Mouse (Mus musculus) myocyte (in vitro differentiated cells): ENCODE data around the gene Klhl21. TPM values are rescaled to one million over a fixed set of nuclear protein-coding genes. Genes with fewer than 3 reads are reported as not detected.

Experiments used
- H3K27me3 ChIP-seq: one replicate; pipeline ENCODE4 v1.6.1; 2011; ENCODE audit not compliant: control insufficient read depth, insufficient read depth, insufficient read length
- H3K36me3 ChIP-seq: one replicate; pipeline ENCODE4 v1.6.1; 2011; ENCODE audit not compliant: control insufficient read depth, insufficient read depth
- H3K4me2 ChIP-seq: one replicate; pipeline ENCODE4 v1.6.1; 2011; ENCODE audit warnings: low read depth, control low read depth
- H3K4me3 ChIP-seq: one replicate; pipeline ENCODE4 v1.5.1; 2011; ENCODE audit warnings: mild to moderate bottlenecking, control low read depth, moderate library complexity
- H3K79me2 ChIP-seq: one replicate; pipeline ENCODE4 v1.6.1; 2011; ENCODE audit not compliant: control insufficient read depth, insufficient read depth
- H3ac ChIP-seq: one replicate; pipeline ENCODE4 v1.6.1; 2011; ENCODE audit not compliant: control insufficient read depth, insufficient read length
- CEBPB ChIP-seq: IDR thresholded peaks from 2 replicates; pipeline ENCODE4 v1.6.1; 2011; ENCODE audit warnings: mild to moderate bottlenecking, moderate library complexity; ENCODE audit not compliant: poor library complexity, insufficient read depth, severe bottlenecking
- E2F4 ChIP-seq: IDR thresholded peaks from one replicate; pipeline ENCODE4 v1.6.1; 2011; ENCODE audit warnings: mild to moderate bottlenecking, control low read depth, moderate library complexity; ENCODE audit not compliant: insufficient read depth
- MAX ChIP-seq: IDR thresholded peaks from one replicate; pipeline ENCODE4 v1.6.1; 2011; ENCODE audit warnings: low read depth, mild to moderate bottlenecking, control low read depth
- MYOD1 ChIP-seq, 3 experiments: IDR thresholded peaks; one replicate each; pipeline ENCODE4 v1.6.1; 2011; ENCODE audit warnings: control low read depth in 2 of 3, low read depth in 2 of 3, mild to moderate bottlenecking in 2 of 3, moderate library complexity in 1 of 3; ENCODE audit not compliant: insufficient read length in 2 of 3, control insufficient read depth in 1 of 3
- MYOG ChIP-seq, 3 experiments: IDR thresholded peaks; one replicate each; pipeline ENCODE4 v1.6.1; 2011; ENCODE audit warnings: control low read depth in 2 of 3, low read depth in 2 of 3, mild to moderate bottlenecking in 2 of 3; ENCODE audit not compliant: insufficient read length in 2 of 3, control insufficient read depth in 1 of 3, insufficient read depth in 1 of 3
- POLR2A ChIP-seq: IDR thresholded peaks from one replicate; pipeline ENCODE4 v1.6.1; 2011; ENCODE audit warnings: low read depth, mild to moderate bottlenecking, control low read depth, moderate library complexity; ENCODE audit not compliant: insufficient read length
- POLR2AphosphoS2 ChIP-seq: IDR thresholded peaks from one replicate; pipeline ENCODE4 v1.6.1; 2011; ENCODE audit warnings: low read depth, control low read depth; ENCODE audit not compliant: insufficient read length
- REST ChIP-seq: IDR thresholded peaks from one replicate; pipeline ENCODE4 v1.6.1; 2011; ENCODE audit warnings: mild to moderate bottlenecking, control low read depth, moderate library complexity; ENCODE audit not compliant: insufficient read depth, insufficient read length
- SRF ChIP-seq: IDR thresholded peaks from one replicate; pipeline ENCODE4 v1.6.1; 2011; ENCODE audit warnings: low read depth; ENCODE audit not compliant: control insufficient read depth, insufficient read length
- TCF12 ChIP-seq: IDR thresholded peaks from one replicate; pipeline ENCODE4 v1.6.1; 2011; ENCODE audit warnings: mild to moderate bottlenecking, control low read depth; ENCODE audit not compliant: poor library complexity, insufficient read depth, severe bottlenecking
- TCF3 ChIP-seq: IDR thresholded peaks from one replicate; pipeline ENCODE4 v1.6.1; 2011; ENCODE audit warnings: low read depth, control low read depth; ENCODE audit not compliant: insufficient read length
- USF1 ChIP-seq: IDR thresholded peaks from one replicate; pipeline ENCODE4 v1.6.1; 2011; ENCODE audit warnings: low read depth, mild to moderate bottlenecking, control low read depth, moderate library complexity
- polyA plus RNA-seq: library from polyadenylated mRNA; unstranded; fragments of >200 nt; fragmentation: generic; extraction: Trizol; gene quantifications from one replicate; pipeline ENCODE4 v1.2.1, GENCODE M21; 2012; ENCODE audit warnings: missing spikeins

Klhl21 gene
- polyA plus RNA-seq, 1 experiment: 25.8 TPM

DNA sequence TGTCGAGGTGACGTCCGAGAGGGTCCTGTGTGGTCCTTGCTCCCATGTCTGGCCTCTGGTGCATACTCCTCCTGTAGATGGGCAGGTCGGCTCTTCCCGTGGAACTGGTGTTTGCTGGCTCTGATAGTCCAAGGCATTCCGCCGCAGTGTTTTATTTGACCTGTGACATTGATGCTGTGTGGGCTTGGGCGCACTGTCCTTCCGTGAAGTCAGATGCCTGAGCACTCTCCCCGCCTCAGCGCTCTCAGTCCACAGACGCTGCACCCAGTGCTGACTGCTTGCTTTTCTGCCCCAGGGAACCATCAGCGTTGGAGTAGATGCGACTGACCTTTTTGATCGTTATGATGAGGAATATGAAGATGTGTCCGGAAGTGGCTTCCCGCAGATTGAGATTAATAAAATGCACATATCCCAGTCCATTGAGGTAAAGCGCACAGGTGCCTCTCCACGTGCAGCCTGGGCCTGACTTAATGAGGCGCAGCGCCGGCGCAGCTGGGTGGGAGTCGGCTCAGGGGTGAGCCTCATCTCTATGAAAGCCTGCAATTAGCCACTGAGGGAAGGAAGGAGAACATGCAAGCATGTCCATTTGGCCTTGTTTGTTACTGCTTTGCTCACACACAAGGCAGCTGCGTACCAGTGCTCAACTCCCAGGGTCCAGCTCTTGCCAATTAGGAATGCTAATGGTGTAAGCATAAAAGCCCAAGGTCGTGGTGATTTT, 40.2 kb upstream of the Klhl21 start:
- H3K4me3 ChIP-seq: no peak overlapping the region
- H3K36me3 ChIP-seq: peaks cover 19% of the 10 kb centered on the region
- TF ChIP-seq E2F4 (no peak), MAX (no peak), REST (no peak), CEBPB (no peak)
- H3ac ChIP-seq: no peak overlapping the region
- H3K79me2 ChIP-seq: no peaks in the 10 kb centered on the region
- no peaks in the 10 kb centered on the region for H3K27me3 ChIP-seq
- H3K4me2 ChIP-seq: no peak overlapping the region

GRCm38 (mm10) chr4:151972221-151972967, 36.2 kb upstream of the Klhl21 start:
- H3ac ChIP-seq: no peak overlapping the region
- no peaks in the 10 kb centered on the region for H3K79me2 ChIP-seq
- TF ChIP-seq CEBPB (0 out of 2 replicates have a peak, but pooled peaks have one; percentile 45), TCF3 (no peak), TCF12 (no peak)
- H3K4me3 ChIP-seq: no peak overlapping the region
- no peaks in the 10 kb centered on the region for H3K27me3 ChIP-seq
- H3K36me3 ChIP-seq: peaks cover 12% of the 10 kb centered on the region
- H3K4me2 ChIP-seq: no peak overlapping the region

DNA sequence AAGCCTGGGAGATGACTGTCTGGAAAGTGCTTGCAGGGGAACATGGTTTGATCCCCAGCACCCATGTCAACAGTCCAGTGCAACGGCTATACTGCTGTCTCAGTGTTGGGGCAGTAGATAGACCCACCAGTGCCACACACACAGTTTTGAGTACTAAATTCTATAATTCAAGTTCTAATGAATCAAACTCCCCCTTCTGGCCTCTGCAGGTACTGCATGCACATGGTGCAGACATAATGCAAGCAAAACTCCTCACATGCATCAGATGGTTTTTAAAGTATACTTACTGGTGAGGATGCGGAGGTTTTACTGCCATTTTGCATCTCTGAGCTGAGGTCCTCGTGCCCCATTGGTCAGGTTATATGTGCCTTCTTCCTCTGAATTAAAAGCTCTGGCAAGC, 33.2 kb upstream of the Klhl21 start:
- TF ChIP-seq MYOD1 (IDR thresholded peaks at IDR 0.05; ENCODE audit: control insufficient read depth in 1 of 3, insufficient read length in 2 of 3, low read depth in 2 of 3) (no peak), TCF3 (no peak), E2F4 (no peak), SRF (no peak), USF1 (no peak), POLR2AphosphoS2 (no peak), REST (no peak), MAX (no peak), TCF12 (no peak), MYOG (IDR thresholded peaks at IDR 0.05; ENCODE audit: control insufficient read depth in 1 of 3, insufficient read depth in 1 of 3, insufficient read length in 2 of 3, low read depth in 2 of 3) (no peak), CEBPB (no peak), POLR2A (no peak)
- Histone ChIP-seq H3K27me3 (no peaks in the 10 kb centered on the region), H3K4me2 (no peak overlapping the region), H3K36me3 (peaks cover 12% of the 10 kb centered on the region), H3K4me3 (no peak overlapping the region), H3ac (no peak overlapping the region), H3K79me2 (no peaks in the 10 kb centered on the region)

DNA sequence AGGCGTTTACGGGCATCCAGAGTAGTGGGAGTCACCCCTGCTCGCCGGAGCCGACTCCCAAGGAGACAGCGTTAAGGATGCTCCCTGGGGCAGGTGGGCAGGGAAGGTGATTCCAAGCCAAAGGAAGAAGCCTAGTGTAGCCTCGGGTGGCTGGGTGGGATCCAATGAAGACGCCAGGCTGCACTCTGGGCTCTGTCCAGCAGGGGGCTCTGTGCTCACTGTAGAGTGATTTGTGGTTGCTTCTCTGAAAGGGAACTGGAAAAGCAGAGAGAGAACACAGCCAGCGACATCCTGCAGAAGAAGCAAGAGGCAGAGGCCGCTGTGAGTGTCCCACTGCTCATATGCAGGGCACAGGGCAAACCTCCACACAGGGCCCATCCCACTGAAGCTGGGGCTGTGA, 30.9 kb upstream of the Klhl21 start:
- H3K4me3 ChIP-seq: no peak overlapping the region
- H3ac ChIP-seq: no peak overlapping the region
- H3K27me3 ChIP-seq: no peaks in the 10 kb centered on the region
- H3K79me2 ChIP-seq: peaks cover under 1% of the 10 kb centered on the region
- TF ChIP-seq E2F4 (no peak), CEBPB (no peak), USF1 (no peak), POLR2A (peak; percentile 12)
- H3K4me2 ChIP-seq: no peak overlapping the region
- H3K36me3 ChIP-seq: peaks cover 15% of the 10 kb centered on the region

GRCm38 (mm10) chr4:151980699-151981098, 27.9 kb upstream of the Klhl21 start:
- Histone ChIP-seq H3K4me3 (no peak overlapping the region), H3K79me2 (peaks cover 6% of the 10 kb centered on the region), H3K4me2 (no peak overlapping the region), H3K36me3 (peaks cover 8% of the 10 kb centered on the region), H3K27me3 (no peaks in the 10 kb centered on the region), H3ac (no peak overlapping the region)
- TF ChIP-seq E2F4 (no peak), POLR2AphosphoS2 (peak; percentile 44)
